Mouse (Mus musculus): ENCODE measurements at regions not wholly inside any gene's neighbourhood (a gene's known extent, or its start where the extent isn't known, plus 50 kb on each side); places are given as distances from the start of the nearest gene placed in this dataset.

DNA sequence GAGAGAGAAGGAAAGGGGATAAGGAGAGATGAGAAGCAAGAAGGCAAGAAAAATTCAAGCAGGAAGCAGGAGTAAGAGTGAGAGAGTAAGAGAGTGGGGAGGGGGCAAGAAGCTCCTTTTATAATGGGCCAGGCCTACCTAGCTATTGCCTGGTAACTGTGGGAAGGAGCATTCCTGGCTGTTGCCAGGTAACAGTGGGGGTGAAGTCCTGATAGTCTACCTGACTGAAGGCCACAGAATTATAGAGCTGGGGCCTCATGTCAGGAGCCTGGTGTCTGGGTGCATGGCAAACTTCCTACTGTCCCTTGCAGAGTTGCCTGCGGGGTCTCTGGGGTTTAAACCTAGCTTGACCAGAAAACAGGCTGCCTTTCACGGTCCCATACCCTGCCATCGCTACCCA lies 107.0 kb upstream of the Prep start:
- in situ Hi-C loops (cut with MboI, MseI) = no loop called here

DNA sequence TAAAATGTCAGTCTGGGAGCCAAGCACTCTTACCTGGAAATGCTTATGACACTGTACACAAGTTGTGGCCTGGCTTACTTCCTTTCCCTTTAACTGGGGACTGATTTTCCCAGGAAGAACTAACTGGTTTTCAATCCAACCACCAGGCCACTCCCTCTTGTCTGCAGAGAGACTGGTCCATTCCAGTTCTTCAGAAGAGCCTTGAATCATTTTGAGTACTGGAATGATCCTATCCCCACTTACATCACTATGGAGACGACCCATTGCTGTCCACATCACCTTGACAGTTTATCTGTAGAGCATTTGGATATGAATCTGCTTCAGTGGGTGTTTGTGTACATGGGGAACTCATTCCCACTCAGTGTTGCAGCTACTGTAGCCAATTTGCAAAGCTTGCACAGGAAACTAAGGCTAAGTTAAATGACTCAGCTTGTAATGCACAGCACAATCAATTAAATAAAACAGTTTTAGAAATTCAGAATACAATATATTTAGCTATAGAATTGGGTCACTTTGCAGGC lies 121.7 kb upstream of the Prep start:
- in situ Hi-C loops (cut with MboI, MseI) = no loop called here

DNA sequence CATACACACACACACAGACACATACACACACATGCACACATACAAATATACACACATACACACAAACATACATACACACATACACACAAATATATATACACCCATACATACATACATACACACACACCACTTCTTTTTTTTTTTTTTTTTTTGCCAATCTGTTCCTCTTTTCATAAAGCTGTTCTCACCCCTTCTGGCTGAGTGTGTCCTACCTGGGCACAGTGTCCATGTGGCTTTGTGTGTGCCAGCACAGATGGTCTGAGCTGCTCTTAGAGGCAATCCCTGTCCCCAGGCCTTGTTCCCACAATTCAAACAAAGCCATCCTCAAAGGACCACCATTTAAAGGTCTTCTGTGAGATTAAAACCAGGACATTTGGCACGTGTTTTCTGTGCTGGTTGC lies 127.6 kb upstream of the Prep start:
- in situ Hi-C loops (cut with MboI, MseI) = loop anchor here in 1 of 2 experiments (10.0 kb wide), 1 partner anchor 255 kb away; no protein-coding TSS in a partner anchor

DNA sequence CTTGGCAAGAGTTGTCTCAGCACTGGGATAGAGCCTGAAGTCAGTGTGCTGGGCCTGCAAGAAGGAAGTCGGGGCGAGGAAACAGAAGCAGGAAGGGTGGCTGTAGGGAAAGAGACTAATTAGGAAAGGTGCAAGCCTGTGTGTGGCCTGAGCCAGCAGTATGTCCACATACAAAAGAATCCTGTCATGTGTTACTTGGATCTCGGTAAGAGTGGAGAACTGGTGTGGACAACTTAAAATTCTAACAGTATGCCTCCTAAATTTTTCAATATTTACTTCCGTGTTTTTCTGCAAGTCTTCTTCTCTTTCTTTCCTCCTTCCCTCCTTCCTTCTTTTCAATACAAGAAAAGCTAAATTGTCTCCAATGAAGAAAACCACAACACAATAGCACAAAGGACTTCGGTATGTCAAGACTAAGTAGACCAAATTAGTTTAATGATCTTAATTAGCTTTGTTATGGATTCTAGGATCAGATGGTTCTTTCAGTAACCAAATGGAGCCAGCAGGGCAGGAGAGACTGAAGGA lies 130.0 kb upstream of the Prep start:
- in situ Hi-C loops (cut with MboI, MseI) = loop anchor here in 1 of 2 experiments (10.0 kb wide), 1 partner anchor 258 kb away; no protein-coding TSS in a partner anchor

DNA sequence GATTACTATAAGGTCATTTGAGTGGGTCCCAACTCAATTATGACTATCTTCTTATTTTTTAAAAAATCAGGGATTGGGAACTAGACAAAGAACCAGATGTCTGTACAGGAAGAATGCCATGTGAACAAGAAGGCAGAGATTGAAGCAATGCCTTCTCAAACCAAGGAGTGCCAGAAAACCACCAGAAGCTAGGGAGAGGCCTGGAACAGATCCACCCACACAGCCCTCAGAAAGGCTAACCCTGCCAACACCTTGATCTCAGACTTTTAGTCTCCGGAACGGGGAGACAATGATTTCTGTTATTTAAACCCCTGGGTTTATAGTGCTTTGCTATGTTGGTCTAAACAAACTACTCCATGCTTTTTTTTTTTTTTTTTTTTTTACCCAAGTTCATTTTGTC lies 136.2 kb upstream of the Prep start:
- in situ Hi-C loops (cut with MboI, MseI) = loop anchor here in 1 of 2 experiments (10.0 kb wide), 1 partner anchor 264 kb away; no protein-coding TSS in a partner anchor

DNA sequence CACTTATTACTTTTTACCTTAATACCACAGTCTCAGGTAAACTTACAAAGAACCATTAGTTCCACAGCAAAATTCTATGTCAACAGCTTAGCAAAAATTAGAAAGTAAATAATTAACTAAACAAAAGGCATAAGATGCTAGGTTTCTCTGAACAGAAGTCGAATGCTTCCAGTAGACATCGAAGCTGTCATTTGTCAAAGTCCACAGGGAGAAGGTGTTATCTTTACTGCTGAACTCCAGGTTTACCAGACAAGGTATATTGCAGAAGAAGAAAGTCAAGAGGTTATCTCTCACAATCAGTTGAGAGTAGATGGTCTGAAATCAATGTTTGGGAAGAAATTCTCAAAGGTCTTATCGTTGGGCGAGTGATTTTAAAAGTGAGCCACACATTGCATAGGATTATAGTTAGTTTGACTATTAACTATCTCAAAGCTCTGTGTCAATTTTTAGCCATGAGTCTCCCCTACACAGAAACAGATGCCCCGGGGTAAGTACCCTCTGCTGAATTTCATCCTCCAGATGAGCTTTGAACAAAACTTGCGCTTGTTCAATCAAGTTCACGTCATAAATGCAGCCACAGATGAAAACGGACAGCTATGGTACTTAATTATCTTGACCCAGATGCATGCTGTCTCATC lies 153.1 kb upstream of the Prep start:
- in situ Hi-C loops (cut with MboI, MseI) = no loop called here

DNA sequence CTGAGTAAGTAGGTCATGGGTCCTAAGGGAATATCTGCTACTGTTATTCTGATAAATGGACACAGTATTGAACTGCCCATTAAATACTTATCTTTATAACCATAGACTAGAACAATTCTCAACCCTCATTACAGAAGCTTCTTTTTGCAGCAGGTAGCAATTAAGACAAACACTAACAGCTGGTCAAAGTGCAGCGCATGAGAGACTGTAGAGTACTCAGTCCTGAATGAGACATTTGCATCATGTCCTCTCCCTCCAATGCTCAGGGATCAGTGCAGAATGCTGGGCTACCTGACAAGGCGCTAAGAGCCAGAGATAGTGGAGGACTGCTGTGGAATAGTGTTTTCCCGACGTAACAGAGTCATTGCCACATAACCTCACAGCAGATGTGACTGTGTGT lies 162.5 kb upstream of the Prep start:
- in situ Hi-C loops (cut with MboI, MseI) = no loop called here

DNA sequence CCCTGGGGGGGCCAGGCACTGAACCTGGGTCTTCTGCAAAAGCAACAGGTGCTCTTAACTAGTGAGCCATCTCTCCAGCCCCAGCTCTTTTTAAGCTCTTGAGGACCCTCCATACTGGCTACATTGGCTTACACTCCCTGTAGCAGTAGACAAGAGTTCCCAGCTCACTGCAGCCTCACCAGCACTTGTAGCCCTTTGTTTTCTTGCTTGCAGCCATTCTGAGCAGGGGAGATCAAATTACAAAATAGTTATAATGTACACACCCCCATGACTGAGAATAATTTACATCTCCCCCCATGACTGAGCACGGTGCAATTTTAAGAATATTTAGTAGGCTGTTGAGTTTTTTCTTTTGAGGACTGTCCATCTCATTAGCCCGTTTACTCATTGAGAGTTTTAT lies 165.8 kb upstream of the Prep start:
- in situ Hi-C loops (cut with MboI, MseI) = no loop called here

DNA sequence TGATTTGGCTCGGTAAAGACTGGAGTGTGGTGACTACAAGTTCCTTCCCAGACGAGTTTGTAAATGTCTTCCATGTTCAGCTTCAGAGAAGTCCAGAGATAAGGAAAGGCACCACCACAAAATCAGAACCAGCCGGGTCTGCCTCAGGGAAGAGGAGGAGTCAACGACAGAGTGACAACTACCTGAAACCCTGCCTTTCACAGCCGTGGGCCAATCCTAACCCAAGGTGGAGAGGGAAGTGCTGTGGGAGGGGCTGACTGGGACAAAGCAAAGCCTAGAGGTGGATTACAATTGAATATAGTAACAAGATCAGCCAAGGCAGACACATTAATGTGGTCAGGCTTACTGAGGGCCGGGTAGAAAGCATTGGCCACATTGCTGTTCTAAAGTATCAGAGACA lies 174.9 kb upstream of the Prep start:
- in situ Hi-C loops (cut with MboI, MseI) = no loop called here

DNA sequence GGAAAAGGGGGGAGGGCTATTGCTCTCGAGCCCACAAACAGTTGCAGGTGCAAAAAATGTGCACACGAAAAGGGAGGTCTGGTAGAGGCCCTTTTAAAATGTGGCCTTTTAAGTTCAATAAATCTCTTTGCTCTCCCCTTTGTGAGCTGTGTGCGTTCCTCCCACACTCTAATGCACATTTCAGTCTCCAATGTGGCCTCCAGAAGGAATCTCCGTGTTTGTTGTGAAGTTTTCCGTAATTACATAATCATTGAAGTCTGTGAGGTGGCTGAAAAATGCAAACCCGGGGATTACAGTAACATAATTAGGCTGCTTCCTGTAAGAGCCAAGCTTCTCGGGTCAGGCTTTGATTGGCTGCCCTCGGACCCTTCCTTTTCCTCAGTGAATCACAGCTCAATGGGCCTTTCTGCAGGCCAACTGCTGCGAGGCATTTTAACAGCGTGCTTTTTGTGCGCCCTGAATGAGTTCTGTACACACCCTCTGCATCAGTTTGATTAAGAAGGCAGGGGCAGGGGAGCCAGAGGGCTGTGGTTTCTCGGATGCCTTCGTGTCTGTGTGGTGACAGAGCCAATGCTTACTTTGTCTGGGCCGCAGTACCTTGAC lies 179.8 kb upstream of the Prep start:
- in situ Hi-C loops (cut with MboI, MseI) = no loop called here

DNA sequence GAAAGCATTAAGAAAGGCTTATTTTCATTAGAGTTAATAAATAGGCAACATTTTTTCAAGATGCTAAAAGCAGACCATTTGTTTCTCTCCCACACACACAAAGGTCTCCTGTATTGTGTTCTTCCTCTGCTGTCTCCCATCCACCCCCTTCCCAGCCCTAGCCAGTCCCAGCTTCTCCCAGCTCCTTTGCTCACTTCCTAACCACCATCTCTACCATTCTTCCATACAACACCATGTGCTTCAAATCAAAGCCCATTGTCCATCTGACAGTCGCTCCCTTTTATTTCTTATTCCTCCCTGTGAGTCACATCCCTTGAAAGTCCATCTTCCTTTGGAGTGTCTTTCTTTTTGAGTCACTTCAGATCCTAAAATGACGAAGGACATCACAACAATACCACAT lies 185.0 kb upstream of the Prep start:
- in situ Hi-C loops (cut with MboI, MseI) = loop anchor here in 1 of 2 experiments (5.0 kb wide), 1 partner anchor 35 kb away; no protein-coding TSS in a partner anchor

DNA sequence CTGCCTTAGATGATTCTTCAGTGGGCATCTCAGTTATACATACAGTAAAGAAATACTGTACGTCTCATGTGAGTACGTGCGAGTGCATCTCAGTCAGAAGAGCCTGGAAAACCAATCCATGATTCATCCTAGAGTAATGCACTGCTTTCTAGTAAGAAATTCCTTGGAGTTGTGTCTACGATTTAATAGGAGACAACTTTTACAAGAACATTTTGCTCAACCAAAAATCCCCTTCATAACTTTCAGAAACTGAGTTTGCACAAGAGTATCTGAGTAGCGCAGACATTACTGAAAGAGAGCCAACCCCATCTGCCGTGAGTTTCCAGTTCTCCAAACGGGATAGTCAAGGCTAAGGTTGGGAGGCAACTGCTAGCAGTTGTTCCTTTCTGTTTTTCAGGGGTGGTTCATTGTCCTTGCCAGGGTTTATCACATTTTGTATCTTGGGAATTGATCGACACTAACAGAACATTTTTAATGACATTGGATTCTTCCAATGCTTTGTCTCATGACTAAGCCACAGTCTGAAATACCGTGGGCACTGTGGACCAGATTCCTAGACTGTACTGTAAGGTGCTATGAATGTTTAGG lies 189.8 kb upstream of the Prep start:
- in situ Hi-C loops (cut with MboI, MseI) = no loop called here

DNA sequence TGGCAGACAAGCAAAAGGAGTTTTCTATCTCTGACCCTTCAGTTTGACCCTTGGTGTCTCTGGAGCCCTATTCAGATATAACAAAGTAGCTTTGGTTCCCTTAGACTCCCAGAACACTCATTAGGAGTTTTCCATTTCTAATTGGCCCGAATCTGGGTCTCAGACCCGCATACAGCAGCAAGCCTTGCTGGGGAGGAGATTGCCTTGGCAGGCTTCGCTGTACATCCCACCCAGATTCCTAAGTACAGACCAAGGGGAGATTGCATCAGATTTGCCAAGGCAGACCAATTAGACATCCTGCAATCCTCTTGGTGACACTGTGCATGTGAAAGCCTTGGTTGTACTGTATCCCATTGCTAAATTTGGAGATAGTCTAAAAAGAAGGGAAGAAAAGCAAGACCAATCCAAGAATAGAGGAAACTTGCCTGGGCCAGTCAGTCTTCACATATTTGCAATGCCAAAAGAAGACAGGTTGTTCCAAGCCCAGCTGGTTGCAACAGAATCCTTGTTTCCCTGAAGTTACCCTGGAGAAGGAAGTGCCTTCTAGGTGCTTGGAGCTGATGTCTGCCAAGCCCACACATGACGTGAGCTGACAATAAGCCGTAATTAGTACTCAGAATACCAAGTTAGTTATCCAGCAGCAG lies 193.2 kb upstream of the Prep start:
- in situ Hi-C loops (cut with MboI, MseI) = no loop called here

DNA sequence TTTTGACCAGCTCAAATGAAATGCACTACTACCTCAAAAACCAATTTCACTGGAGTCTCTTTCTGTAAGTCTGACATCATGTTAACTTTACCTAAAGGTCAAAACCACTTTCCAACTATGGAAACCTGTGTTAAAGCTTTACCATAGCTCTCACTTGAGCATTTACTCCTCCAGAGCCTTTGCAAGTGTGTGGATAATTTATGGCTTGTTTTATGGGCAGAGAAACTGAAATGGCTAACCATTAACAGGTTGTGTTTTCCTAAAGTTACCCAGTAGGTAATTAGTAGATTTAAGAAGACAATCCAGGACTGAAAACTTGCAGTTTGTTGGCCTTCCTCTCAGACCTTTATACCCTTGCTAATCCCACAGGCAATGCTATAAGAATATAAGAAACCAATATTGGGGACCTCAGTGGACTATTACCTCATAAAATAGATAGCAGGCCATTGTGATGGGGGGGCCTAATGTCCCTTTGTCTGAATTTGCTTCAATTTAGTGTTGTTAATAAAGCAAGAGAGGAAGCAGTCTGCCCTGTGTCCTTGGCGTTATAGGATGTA lies 202.7 kb upstream of the Prep start:
- in situ Hi-C loops (cut with MboI, MseI) = no loop called here

DNA sequence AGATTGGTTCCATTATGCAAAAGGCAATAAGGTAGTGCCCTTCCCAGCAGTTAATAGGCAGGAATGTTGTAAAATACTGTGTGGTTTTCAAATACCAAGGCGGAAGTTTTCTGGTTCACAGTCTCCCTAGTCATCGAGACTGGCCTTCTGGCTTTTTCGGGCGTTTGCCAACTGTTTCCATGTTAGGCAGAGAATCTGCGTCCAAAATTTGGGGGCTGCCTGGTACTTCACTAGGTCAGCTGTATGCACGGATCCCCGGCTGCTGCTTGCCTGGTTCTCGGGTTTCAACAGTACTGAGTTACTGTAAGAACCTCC lies 204.7 kb upstream of the Prep start:
- in situ Hi-C loops (cut with MboI, MseI) = no loop called here

DNA sequence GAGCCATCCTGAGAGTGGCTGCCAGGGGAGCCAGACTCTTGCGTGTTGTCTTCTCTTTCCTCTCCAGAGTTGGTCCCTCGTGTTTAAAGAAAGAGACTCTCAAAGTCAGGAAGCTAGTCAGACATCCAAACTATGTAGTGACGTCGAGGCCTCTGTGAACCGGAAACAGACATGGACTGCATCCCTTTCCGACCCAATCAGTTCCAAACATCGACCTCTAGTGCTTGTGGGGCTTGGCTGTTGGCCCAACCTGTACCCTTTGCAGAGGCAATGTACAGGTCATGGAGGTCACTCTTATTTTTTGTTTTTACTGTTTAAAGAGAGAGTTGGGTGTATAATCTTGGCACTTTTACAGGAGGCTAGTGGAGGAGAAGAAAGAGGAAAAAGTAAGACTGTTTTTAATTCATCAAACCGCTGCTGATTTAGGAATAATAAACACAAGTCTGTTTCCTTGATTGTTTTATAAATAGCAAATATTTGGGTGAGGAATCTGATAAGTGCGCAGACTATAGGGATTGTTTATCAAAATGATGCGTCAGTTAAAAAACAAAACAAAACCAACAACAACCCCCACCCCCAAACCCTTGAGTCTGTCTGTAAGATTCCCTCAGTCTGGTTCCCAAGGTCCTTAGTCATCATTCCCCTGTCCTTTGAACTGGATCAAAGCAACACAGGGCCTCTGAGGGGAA lies 205.2 kb upstream of the Prep start:
- in situ Hi-C loops (cut with MboI, MseI) = no loop called here

DNA sequence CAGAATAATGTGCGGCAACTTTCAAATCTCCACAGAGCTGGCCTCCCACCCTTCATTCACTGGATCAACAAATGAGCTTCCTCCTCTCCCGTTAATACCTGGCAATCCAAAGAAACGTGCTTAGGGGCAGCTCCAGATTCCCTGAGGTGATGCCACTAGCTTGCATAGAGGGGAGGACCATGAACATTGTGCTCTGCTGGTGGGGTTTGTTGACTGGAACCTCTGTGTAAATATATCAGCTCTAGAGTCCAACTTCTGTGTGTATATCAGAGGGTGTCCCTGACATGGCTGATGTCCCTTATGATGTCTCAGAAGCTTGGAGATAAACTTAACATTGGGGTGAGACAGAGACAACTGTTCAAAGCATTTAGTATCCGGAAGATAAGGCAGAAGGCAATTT lies 209.6 kb upstream of the Prep start:
- in situ Hi-C loops (cut with MboI, MseI) = no loop called here

DNA sequence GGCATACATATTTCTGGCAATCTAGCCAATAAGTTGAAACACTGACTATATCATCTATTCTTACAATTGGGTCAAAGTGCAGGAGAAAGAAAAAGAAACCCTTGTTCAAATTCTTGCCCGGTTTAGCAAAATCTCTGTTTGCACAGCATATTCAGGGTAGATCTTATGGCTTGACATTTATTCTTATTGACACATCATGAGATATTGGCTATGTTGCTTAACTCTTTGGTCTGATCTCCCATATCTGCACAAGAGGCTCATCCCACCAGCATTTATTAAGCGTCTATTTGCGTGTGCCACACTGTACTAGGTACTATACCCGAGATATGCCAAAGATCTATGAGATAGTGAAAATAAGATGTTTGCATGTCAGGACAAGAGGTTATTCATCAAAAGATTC lies 212.9 kb upstream of the Prep start:
- in situ Hi-C loops (cut with MboI, MseI) = no loop called here

DNA sequence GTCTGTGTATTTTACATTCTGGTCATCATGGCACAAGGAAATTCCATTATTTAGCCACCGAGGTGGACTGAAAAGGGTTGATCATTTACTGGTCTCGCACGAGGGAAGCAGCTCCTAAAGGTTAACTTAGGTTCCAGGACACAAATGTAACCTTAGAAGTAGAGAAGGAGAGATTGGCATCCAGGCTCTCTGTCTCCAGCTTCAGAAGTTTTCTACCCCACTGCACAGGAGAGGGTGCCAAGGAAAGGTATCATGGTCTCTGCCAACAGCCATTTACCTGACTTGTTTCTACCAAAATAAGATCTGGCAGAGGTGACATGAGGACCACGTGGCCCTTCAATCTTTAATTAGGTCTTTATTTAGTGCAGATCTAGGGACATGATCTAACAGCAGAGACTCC lies 218.0 kb upstream of the Prep start:
- in situ Hi-C loops (cut with MboI, MseI) = no loop called here

DNA sequence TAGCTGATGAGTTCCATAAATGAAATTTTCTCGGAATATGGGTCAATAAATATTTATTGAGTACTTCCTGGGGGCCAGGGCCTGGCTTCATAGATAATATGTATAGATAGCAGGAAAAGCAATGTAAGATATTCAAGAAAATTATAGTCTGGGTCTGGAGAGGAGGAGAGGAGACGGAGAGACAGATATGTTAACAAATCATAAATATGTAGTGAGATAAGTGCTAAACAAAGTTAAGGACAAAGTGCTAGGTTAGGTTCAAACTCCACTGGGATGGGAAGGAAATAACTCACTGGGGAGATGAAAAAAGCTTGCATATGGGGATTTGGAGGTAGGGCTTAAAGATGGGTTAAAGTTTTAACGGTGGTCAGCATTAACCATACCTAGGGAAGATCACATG lies 220.2 kb upstream of the Prep start:
- in situ Hi-C loops (cut with MboI, MseI) = no loop called here

DNA sequence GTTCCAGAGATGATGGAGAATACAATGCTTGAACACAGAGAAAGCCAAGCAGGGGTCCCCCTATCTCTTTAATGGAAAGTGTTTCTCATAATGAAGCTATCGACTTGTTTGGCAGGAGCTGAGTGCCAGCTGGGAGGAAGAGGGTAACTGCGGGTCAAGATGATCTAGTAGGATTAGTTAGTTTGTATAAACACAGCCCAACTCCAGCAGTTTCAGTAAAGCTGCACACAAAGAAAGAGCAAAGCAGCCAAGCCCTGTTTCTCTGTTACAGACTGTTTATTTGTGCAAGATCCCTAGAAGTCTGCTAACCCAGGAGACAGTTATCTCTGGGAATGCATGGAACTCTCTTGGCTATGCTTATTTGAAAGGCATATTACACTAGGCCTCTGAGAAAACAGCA lies 220.9 kb upstream of the Prep start:
- in situ Hi-C loops (cut with MboI, MseI) = no loop called here
